Mouse (Mus musculus): ENCODE data around the gene Cdh8. TPM values are rescaled to one million over a fixed set of nuclear protein-coding genes. Genes with fewer than 3 reads are reported as not detected.
"Not testable (repeated sequence)": the region's sequence is repeated elsewhere in the genome, so short reads cannot be mapped to it uniquely, and the experiment has no call there.

The Cdh8 gene
- polyA plus RNA-seq, 1 experiment from 2014 or later, result 0.90 TPM

- H3K27ac ChIP-seq (ENCODE audit: low read depth, low read length), result no peak overlapping the region
- 63% methylated on average over 6 of the region's 6 CpGs for WGBS (ENCODE audit: insufficient replicate concordance)
- no peak overlapping the region for H3K9ac ChIP-seq (ENCODE audit: low read depth, low read length)
- H3K36me3 ChIP-seq (ENCODE audit: control insufficient read depth, insufficient read depth, low read length), result no peaks in the 10 kb centered on the region
- H3K4me2 ChIP-seq, result no peak overlapping the region
- H3K4me1 ChIP-seq (ENCODE audit: control insufficient read depth, insufficient read depth, low read length), result no peaks in the 10 kb centered on the region
- ATAC-seq (replicated peaks; ENCODE audit: insufficient number of reproducible peaks, low FRiP score, low TSS enrichment), result no peak
- no peaks in the 10 kb centered on the region for H3K27me3 ChIP-seq (ENCODE audit: control insufficient read depth, insufficient read depth, low read length)
- H3K4me3 ChIP-seq (ENCODE audit: low read depth, low read length), result no peak overlapping the region
- H3K9me3 ChIP-seq (replicated peaks; ENCODE audit: control insufficient read depth, low read length), result no peaks in the 10 kb centered on the region
Measured at GRCm38 (mm10) chr8:99223697-99224096, 192.6 kb downstream of the Cdh8 start.

GRCm38 (mm10) chr8:99205194-99205593 is 211.1 kb downstream of the Cdh8 start:
- 80% methylated on average over 7 of the region's 7 CpGs for WGBS (ENCODE audit: insufficient replicate concordance)
- H3K4me3 ChIP-seq (ENCODE audit: low read depth, low read length), result no peak overlapping the region
- no peaks in the 10 kb centered on the region for H3K9me3 ChIP-seq (replicated peaks; ENCODE audit: control insufficient read depth, low read length)
- ATAC-seq (replicated peaks; ENCODE audit: insufficient number of reproducible peaks, low FRiP score, low TSS enrichment), result no peak
- no peak overlapping the region for H3K27ac ChIP-seq (ENCODE audit: low read depth, low read length)
- no peaks in the 10 kb centered on the region for H3K27me3 ChIP-seq (ENCODE audit: control insufficient read depth, insufficient read depth, low read length)
- H3K4me1 ChIP-seq (ENCODE audit: control insufficient read depth, insufficient read depth, low read length), result no peaks in the 10 kb centered on the region
- H3K4me2 ChIP-seq, result no peak overlapping the region
- no peak overlapping the region for H3K9ac ChIP-seq (ENCODE audit: low read depth, low read length)
- H3K36me3 ChIP-seq (ENCODE audit: control insufficient read depth, insufficient read depth, low read length), result no peaks in the 10 kb centered on the region

DNA sequence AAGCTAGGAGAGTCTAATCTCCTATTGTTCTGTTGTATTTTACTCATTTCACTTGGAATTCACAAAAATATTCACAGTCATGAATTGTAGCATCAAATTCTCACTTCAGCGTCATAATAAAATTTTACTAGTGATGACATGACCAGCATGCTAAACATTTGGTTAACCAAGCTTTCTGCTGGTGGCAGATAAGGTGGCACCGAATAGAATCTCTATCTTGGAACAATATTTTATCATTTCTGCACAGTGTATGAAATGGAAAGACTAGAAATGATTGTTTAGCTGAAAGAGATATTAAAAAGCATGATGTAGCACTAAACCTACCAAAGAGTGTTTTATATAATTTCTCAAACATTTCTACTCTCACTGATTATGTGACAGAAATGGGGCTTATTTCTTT is 225.6 kb downstream of the Cdh8 start:
- no peak for ATAC-seq (replicated peaks; ENCODE audit: insufficient number of reproducible peaks, low FRiP score, low TSS enrichment)
- no peaks in the 10 kb centered on the region for H3K4me1 ChIP-seq (ENCODE audit: control insufficient read depth, insufficient read depth, low read length)

GRCm38 (mm10) chr8:99186879-99187278 is 229.4 kb downstream of the Cdh8 start:
- no peaks in the 10 kb centered on the region for H3K4me1 ChIP-seq (ENCODE audit: control insufficient read depth, insufficient read depth, low read length)
- no peaks in the 10 kb centered on the region for H3K36me3 ChIP-seq (ENCODE audit: control insufficient read depth, insufficient read depth, low read length)
- WGBS (ENCODE audit: insufficient replicate concordance), result 92% methylated on average over 5 of the region's 5 CpGs
- no peaks in the 10 kb centered on the region for H3K9me3 ChIP-seq (replicated peaks; ENCODE audit: control insufficient read depth, low read length)
- no peak for ATAC-seq (replicated peaks; ENCODE audit: insufficient number of reproducible peaks, low FRiP score, low TSS enrichment)
- H3K9ac ChIP-seq (ENCODE audit: low read depth, low read length), result no peak overlapping the region
- no peak overlapping the region for H3K4me2 ChIP-seq
- no peak overlapping the region for H3K4me3 ChIP-seq (ENCODE audit: low read depth, low read length)
- no peaks in the 10 kb centered on the region for H3K27me3 ChIP-seq (ENCODE audit: control insufficient read depth, insufficient read depth, low read length)
- no peak overlapping the region for H3K27ac ChIP-seq (ENCODE audit: low read depth, low read length)

More for the DNA sequence above, 225.6 kb downstream of the Cdh8 start:
- Histone ChIP-seq H3K27ac (ENCODE audit: low read depth, low read length) (no peak overlapping the region), H3K4me3 (ENCODE audit: low read depth, low read length) (no peak overlapping the region), H3K4me2 (no peak overlapping the region), H3K27me3 (ENCODE audit: control insufficient read depth, insufficient read depth, low read length) (no peaks in the 10 kb centered on the region), H3K36me3 (ENCODE audit: control insufficient read depth, insufficient read depth, low read length) (no peaks in the 10 kb centered on the region), H3K9ac (ENCODE audit: low read depth, low read length) (no peak overlapping the region), H3K9me3 (replicated peaks; ENCODE audit: control insufficient read depth, low read length) (no peaks in the 10 kb centered on the region)
- WGBS (ENCODE audit: insufficient replicate concordance), result 73% methylated on average over 2 of the region's 2 CpGs

- H3K9ac ChIP-seq (ENCODE audit: low read depth, low read length), result no peak overlapping the region
- H3K27ac ChIP-seq (ENCODE audit: low read depth, low read length), result no peak overlapping the region
- no peaks in the 10 kb centered on the region for H3K4me1 ChIP-seq (ENCODE audit: control insufficient read depth, insufficient read depth, low read length)
- H3K4me2 ChIP-seq, result no peak overlapping the region
- no peaks in the 10 kb centered on the region for H3K36me3 ChIP-seq (ENCODE audit: control insufficient read depth, insufficient read depth, low read length)
- no peaks in the 10 kb centered on the region for H3K9me3 ChIP-seq (replicated peaks; ENCODE audit: control insufficient read depth, low read length)
- no peak overlapping the region for H3K4me3 ChIP-seq (ENCODE audit: low read depth, low read length)
- H3K27me3 ChIP-seq (ENCODE audit: control insufficient read depth, insufficient read depth, low read length), result no peaks in the 10 kb centered on the region
- ATAC-seq (replicated peaks; ENCODE audit: insufficient number of reproducible peaks, low FRiP score, low TSS enrichment), result no peak
Measured at GRCm38 (mm10) chr8:99184186-99184585, 232.1 kb downstream of the Cdh8 start.

DNA sequence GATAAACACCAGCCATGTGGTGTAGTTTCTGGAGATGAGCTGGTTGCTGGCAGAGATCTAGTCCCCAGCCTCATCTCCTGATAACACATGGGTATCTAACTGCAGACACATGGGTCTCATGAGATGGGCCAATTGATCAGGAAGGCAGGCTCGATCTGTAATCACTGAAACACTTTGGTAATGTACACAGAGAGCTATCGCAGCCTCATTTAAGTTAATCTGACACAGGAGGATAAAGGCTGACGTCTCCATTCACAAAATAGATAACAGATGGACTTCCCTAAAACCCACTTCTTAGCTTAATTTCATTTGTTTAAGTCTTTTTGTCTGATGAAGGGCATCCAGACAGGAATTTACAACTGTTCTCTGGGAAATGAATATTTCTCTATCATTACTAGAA is 249.3 kb downstream of the Cdh8 start:
- no peaks in the 10 kb centered on the region for H3K9me3 ChIP-seq (replicated peaks; ENCODE audit: control insufficient read depth, low read length)
- ATAC-seq (replicated peaks; ENCODE audit: insufficient number of reproducible peaks, low FRiP score, low TSS enrichment), result no peak

DNA sequence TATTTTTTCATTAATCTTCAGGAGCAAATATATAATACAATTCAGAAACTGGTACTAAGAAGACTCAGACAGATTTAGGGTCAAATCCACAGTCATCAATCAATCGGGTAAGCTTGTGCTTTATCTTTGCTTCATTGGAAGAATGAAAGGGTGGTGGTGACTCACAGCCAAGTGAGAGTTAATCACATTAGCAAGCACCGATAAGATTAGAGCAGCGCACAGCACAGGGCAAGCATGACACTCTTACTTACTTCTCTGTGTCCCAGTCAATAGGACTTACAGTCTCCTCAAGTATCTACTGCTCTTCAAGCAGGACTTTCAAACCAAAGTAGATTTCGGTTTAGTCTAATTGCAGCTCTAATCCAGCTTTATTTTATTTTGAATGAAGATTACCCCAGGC is 254.6 kb downstream of the Cdh8 start:
- no peak overlapping the region for H3K4me2 ChIP-seq
- H3K27me3 ChIP-seq (ENCODE audit: control insufficient read depth, insufficient read depth, low read length), result no peaks in the 10 kb centered on the region
- H3K27ac ChIP-seq (ENCODE audit: low read depth, low read length), result no peak overlapping the region
- no peak overlapping the region for H3K4me3 ChIP-seq (ENCODE audit: low read depth, low read length)
- H3K9ac ChIP-seq (ENCODE audit: low read depth, low read length), result no peak overlapping the region
- H3K4me1 ChIP-seq (ENCODE audit: control insufficient read depth, insufficient read depth, low read length), result 0 out of 2 replicates have a peak, but pooled peaks cover 3% of the 10 kb centered on the region
- H3K9me3 ChIP-seq (replicated peaks; ENCODE audit: control insufficient read depth, low read length), result no peaks in the 10 kb centered on the region
- no peak for ATAC-seq (replicated peaks; ENCODE audit: insufficient number of reproducible peaks, low FRiP score, low TSS enrichment)
- H3K36me3 ChIP-seq (ENCODE audit: control insufficient read depth, insufficient read depth, low read length), result no peaks in the 10 kb centered on the region
- WGBS (ENCODE audit: insufficient replicate concordance), result 6% methylated on average over 4 of the region's 4 CpGs

More for the DNA sequence above, 249.3 kb downstream of the Cdh8 start:
- Histone ChIP-seq H3K9ac (ENCODE audit: low read depth, low read length) (no peak overlapping the region), H3K4me2 (no peak overlapping the region), H3K36me3 (ENCODE audit: control insufficient read depth, insufficient read depth, low read length) (no peaks in the 10 kb centered on the region), H3K27me3 (ENCODE audit: control insufficient read depth, insufficient read depth, low read length) (no peaks in the 10 kb centered on the region), H3K27ac (ENCODE audit: low read depth, low read length) (no peak overlapping the region), H3K4me3 (ENCODE audit: low read depth, low read length) (no peak overlapping the region), H3K4me1 (ENCODE audit: control insufficient read depth, insufficient read depth, low read length) (0 out of 2 replicates have a peak, but pooled peaks cover 3% of the 10 kb centered on the region)
- 30% methylated on average over 3 of the region's 3 CpGs for WGBS (ENCODE audit: insufficient replicate concordance)

DNA sequence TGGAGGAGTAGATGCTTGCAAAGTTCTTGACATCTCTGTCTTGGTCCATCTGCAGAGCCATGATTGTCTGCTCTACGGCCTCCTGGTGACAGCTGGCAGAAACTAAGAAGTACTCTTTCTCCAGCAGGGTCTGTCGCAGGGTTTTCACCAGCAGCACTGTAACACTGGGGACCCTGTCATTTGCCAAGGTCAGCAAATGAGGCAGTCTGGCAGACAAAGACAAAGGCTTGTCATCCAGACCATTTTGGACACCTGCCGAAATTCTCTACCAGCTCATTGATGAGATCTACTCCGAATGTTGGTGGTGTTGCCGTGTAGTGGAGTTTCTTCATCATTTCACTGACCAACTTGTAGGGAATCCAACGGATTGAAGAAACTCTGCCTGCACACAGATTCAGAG is 270.8 kb downstream of the Cdh8 start:
- WGBS (ENCODE audit: insufficient replicate concordance), result 78% methylated on average over 6 of the region's 6 CpGs
- no peaks in the 10 kb centered on the region for H3K36me3 ChIP-seq (ENCODE audit: control insufficient read depth, insufficient read depth, low read length)
- no peak for ATAC-seq (replicated peaks; ENCODE audit: insufficient number of reproducible peaks, low FRiP score, low TSS enrichment)
- no peak overlapping the region for H3K27ac ChIP-seq (ENCODE audit: low read depth, low read length)
- no peaks in the 10 kb centered on the region for H3K9me3 ChIP-seq (replicated peaks; ENCODE audit: control insufficient read depth, low read length)
- no peak overlapping the region for H3K4me3 ChIP-seq (ENCODE audit: low read depth, low read length)
- no peaks in the 10 kb centered on the region for H3K27me3 ChIP-seq (ENCODE audit: control insufficient read depth, insufficient read depth, low read length)
- no peak overlapping the region for H3K4me2 ChIP-seq
- H3K9ac ChIP-seq (ENCODE audit: low read depth, low read length), result no peak overlapping the region
- no peaks in the 10 kb centered on the region for H3K4me1 ChIP-seq (ENCODE audit: control insufficient read depth, insufficient read depth, low read length)

DNA sequence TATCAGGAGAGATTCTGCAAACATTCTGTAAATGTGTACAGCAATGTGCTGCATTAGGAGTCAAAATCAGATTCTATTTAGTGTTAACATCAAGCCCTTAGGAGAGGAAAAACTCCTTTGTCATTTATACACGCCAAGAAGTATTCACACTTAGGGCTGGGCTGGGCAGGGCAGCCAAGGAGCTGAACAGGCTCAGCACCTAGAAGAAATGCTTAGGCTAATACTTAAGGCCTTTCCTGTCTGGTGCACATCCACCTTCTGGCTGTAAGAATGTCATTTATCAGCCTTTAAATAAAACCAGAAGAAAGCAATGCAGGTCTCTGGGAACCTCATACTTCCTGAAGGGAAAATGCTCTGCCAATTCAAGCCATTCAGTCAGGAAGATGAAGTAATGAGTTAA is 271.5 kb downstream of the Cdh8 start:
- not testable (repeated sequence) for ATAC-seq (replicated peaks; ENCODE audit: insufficient number of reproducible peaks, low FRiP score, low TSS enrichment); H3K4me1 ChIP-seq (ENCODE audit: control insufficient read depth, insufficient read depth, low read length)
- WGBS (ENCODE audit: insufficient replicate concordance), result 53% methylated on average over 1 of the region's 1 CpGs

More for the DNA sequence above, 271.5 kb downstream of the Cdh8 start:
- not testable (repeated sequence) for H3K4me2 ChIP-seq; H3K36me3 ChIP-seq (ENCODE audit: control insufficient read depth, insufficient read depth, low read length); H3K27ac ChIP-seq (ENCODE audit: low read depth, low read length); H3K4me3 ChIP-seq (ENCODE audit: low read depth, low read length); H3K9me3 ChIP-seq (replicated peaks; ENCODE audit: control insufficient read depth, low read length); H3K27me3 ChIP-seq (ENCODE audit: control insufficient read depth, insufficient read depth, low read length); H3K9ac ChIP-seq (ENCODE audit: low read depth, low read length)

All from heart, embryonic 11.5 days (tissue).